Mouse (Mus musculus) G1E (cell line): ENCODE measurements around the gene Alg5. TPM values are rescaled to one million over a fixed set of nuclear protein-coding genes. Genes with fewer than 3 reads are reported as not detected.

Experiments
- ATAC-seq: 2 replicates; pipeline ENCODE4 v1.8.0; 2016; ENCODE audit warnings: mild to moderate bottlenecking; ENCODE audit not compliant: insufficient number of reproducible peaks, poor library complexity, low FRiP score, severe bottlenecking; ENCODE audit errors: extremely low read depth
- DNase-seq: peaks from one replicate; pipeline ENCODE4 v3.0.0; 2012; ENCODE audit warnings: low spot score
- H3K27me3 ChIP-seq: 2 replicates; pipeline ENCODE4 v1.6.1; 2012; ENCODE audit warnings: mild to moderate bottlenecking, low read length, inconsistent platforms; ENCODE audit not compliant: insufficient read depth
- H3K36me3 ChIP-seq: replicated peaks from 2 replicates; pipeline ENCODE3; 2012; ENCODE audit warnings: mild to moderate bottlenecking, inconsistent platforms
- H3K4me1 ChIP-seq: 2 replicates; pipeline ENCODE4 v1.6.1; 2012; ENCODE audit warnings: low read depth, low read length, inconsistent platforms, mixed read lengths; ENCODE audit not compliant: insufficient read depth
- H3K4me3 ChIP-seq: 2 replicates; pipeline ENCODE4 v1.5.1; 2012; ENCODE audit warnings: low read depth, mild to moderate bottlenecking, inconsistent platforms, low read length, moderate library complexity, mixed read lengths
- H3K9me3 ChIP-seq: replicated peaks from 2 replicates; pipeline ENCODE4 v1.6.1; 2012; ENCODE audit warnings: inconsistent platforms
- CTCF ChIP-seq: IDR thresholded peaks from 2 replicates; pipeline ENCODE4 v1.5.1; 2012; ENCODE audit warnings: low read depth, low read length, inconsistent platforms, mixed read lengths
- GATA1 ChIP-seq: IDR thresholded peaks from 2 replicates; pipeline ENCODE4 v1.6.1; 2012; ENCODE audit warnings: borderline replicate concordance, low read length, inconsistent platforms, mixed read lengths
- GATA2 ChIP-seq: IDR thresholded peaks from 2 replicates; pipeline ENCODE4 v1.6.1; 2012; ENCODE audit warnings: low read depth, low read length, inconsistent platforms, borderline replicate concordance
- POLR2AphosphoS5 ChIP-seq: IDR thresholded peaks from 2 replicates; pipeline ENCODE4 v1.6.1; 2012; ENCODE audit warnings: low read depth, low read length, inconsistent platforms; ENCODE audit not compliant: insufficient replicate concordance
- TAL1 ChIP-seq: conservative IDR thresholded peaks from 2 replicates; pipeline ENCODE4 v1.6.1; 2012; ENCODE audit warnings: low read depth, low read length, inconsistent platforms, mixed read lengths
- polyA plus RNA-seq: library from polyadenylated mRNA; stranded (reverse); fragments of >175 nt; gene quantifications from 2 replicates; pipeline ENCODE4 v1.2.3, GENCODE M21; 2012
- total RNA-seq, 2 experiments: library from RNA; stranded (forward) in 1 of 2; stranded (reverse) in 1 of 2; fragments of 200-1000 nt in 1 of 2; fragments of >200 nt in 1 of 2; fragmentation: Nextera tagmentation in 1 of 2; gene quantifications; 2 replicates each; pipeline ENCODE4 v1.2.3; 2014 to 2017

The Alg5 gene
- total and polyA plus RNA-seq, 3 experiments, result 1.7 to 26.1 (median 20.3) TPM

DNA sequence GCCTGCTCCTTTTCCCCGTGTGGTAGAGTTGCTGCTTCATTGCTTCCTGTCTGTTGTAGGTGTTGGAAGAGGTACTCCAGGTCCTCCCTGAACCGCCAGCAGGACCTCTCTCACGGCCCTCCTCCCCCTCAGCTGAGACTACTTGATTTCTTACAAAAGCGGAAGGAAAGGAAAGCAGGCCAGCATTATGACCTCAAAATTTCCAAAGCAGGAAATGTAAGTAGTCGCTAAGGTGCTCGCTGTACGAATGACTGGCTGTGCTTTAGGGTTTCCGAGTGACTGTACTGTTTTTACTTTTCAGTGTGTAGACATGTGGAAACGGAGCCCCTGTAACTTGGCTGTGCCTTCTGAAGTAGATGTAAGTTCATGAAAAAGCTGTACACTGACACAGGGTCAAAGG, 26.4 kb upstream of the Alg5 start:
- DNase-seq, result no peak
- Histone ChIP-seq H3K4me3 (no peak overlapping the region), H3K4me1 (no peaks in the 10 kb centered on the region), H3K9me3 (no peaks in the 10 kb centered on the region), H3K36me3 (peaks cover 87% of the 10 kb centered on the region), H3K27me3 (no peaks in the 10 kb centered on the region)
- ATAC-seq, result no peak
- TF ChIP-seq GATA1 (no peak), TAL1 (no peak), GATA2 (no peak), CTCF (no peak), POLR2AphosphoS5 (no peak)

DNA sequence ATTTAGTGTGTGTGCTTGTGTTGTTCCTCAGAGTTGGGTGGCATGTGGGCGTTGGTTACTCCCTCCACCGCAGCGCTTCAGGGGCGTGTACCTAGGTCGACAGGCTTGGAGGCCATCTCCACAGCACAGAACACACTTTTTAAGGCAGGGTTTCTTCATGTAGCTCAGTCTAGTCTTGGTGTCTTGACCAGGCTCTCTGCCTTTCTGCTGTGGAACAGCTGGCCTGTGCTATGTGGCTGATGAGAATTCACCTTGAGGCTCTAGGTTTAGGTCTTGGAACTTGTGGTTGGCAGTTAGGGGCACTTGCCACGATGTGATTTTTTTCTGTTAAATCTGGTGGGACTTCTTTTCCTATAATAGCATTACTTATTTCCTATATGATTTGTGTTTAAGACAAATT, 21.1 kb upstream of the Alg5 start, which contains the start of gene Gm21958:
TSS of gene Gm21958 (minus strand) at position 101 of the 400 bp plus-strand sequence.
- H3K9me3 ChIP-seq, result no peaks in the 10 kb centered on the region
- no peak within 1 kb of the TSS for H3K4me3 ChIP-seq
- TF ChIP-seq GATA2, result no peak
- TF ChIP-seq POLR2AphosphoS5, result no peak
- no peak for TF ChIP-seq GATA1
- TF ChIP-seq TAL1, result no peak
- TF ChIP-seq CTCF, result no peak
- ATAC-seq (no peak), DNase-seq (no peak)
- no peaks in the 10 kb centered on the region for H3K27me3 ChIP-seq
- H3K4me1 ChIP-seq, result peaks cover 7% of the 10 kb centered on the region; the same call in 1 of the 2 replicates
- peaks cover 89% of the 10 kb centered on the region for H3K36me3 ChIP-seq

DNA sequence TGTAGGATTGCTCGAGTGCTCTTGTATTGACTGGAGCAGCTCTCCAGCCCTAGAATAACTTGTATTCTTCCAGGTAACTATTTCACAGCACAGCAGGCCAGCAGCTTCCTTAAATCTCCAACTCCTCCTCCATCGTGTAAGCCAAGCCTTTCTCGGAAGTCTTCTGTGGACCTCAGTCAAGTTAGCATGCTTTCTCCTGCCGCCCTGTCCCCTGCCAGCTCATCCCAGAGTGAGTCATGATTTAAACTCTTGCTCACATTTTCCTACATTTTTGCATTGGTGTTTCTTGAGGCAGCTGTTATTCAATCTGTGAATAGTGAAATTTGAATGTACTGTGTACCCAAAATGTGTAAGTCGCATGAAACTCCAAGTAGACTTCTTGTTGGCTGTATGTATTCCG, 19.9 kb upstream of the Alg5 start:
- Histone ChIP-seq H3K27me3 (no peaks in the 10 kb centered on the region), H3K9me3 (no peaks in the 10 kb centered on the region), H3K4me1 (peaks cover 7% of the 10 kb centered on the region; the same call in 1 of the 2 replicates), H3K36me3 (peaks cover 82% of the 10 kb centered on the region), H3K4me3 (no peak overlapping the region)
- no peak for TF ChIP-seq GATA1
- TF ChIP-seq GATA2, result no peak
- no peak for TF ChIP-seq CTCF
- TF ChIP-seq POLR2AphosphoS5, result no peak
- TF ChIP-seq TAL1, result no peak
- ATAC-seq, result no peak
- no peak for DNase-seq

DNA sequence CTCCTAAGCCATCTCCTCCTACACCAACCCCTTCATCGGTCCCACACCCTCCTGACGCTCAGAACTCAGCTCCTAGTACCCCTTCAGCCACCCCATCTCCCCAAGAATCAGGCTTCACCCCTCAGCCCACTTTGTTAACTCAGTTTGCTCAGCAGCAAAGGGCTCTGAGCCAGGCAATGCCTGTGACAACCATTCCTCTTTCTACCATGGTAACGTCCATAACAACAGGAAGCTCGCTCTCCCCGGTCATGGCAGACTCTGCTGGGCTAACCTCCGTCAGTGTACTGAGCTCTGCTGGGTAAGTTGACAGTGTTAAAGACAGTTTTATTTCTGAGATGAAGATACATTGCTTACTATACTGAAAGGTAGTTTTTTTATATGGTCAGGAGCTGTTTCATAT, 18.0 kb upstream of the Alg5 start:
- no peak for TF ChIP-seq POLR2AphosphoS5
- H3K4me1 ChIP-seq, result peaks cover 7% of the 10 kb centered on the region; the same call in 1 of the 2 replicates
- ATAC-seq (no peak), DNase-seq (no peak)
- peaks cover 82% of the 10 kb centered on the region for H3K36me3 ChIP-seq
- H3K27me3 ChIP-seq, result no peaks in the 10 kb centered on the region
- H3K9me3 ChIP-seq, result no peaks in the 10 kb centered on the region
- no peak overlapping the region for H3K4me3 ChIP-seq

DNA sequence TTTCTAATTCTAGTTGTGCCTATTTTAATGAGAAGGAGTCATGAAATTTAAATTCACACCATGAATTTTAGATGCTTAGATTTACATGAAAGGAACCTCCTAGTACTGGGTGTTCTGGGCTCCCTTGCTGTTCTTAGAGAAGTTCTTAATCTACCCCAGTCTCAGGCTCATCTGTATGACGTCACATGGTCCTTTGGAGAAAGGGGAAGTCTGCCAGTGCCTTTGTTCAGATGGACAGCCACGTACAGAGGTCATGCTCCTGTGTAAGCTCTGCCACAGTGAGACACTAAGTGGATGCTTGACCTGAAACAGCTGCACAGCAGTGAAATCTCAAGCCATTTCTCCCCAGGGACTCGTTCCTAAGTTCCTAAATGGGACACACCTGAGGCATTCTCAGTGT, 16.4 kb upstream of the Alg5 start:
- Histone ChIP-seq H3K4me1 (peaks cover 16% of the 10 kb centered on the region), H3K4me3 (no peak overlapping the region), H3K36me3 (peaks cover 88% of the 10 kb centered on the region), H3K27me3 (no peaks in the 10 kb centered on the region), H3K9me3 (no peaks in the 10 kb centered on the region)
- DNase-seq, result peak; percentile 13
- no peak for TF ChIP-seq GATA2
- no peak for TF ChIP-seq TAL1
- no peak for TF ChIP-seq GATA1
- no peak for TF ChIP-seq CTCF
- no peak for TF ChIP-seq POLR2AphosphoS5
- ATAC-seq, result peak; percentile 85

DNA sequence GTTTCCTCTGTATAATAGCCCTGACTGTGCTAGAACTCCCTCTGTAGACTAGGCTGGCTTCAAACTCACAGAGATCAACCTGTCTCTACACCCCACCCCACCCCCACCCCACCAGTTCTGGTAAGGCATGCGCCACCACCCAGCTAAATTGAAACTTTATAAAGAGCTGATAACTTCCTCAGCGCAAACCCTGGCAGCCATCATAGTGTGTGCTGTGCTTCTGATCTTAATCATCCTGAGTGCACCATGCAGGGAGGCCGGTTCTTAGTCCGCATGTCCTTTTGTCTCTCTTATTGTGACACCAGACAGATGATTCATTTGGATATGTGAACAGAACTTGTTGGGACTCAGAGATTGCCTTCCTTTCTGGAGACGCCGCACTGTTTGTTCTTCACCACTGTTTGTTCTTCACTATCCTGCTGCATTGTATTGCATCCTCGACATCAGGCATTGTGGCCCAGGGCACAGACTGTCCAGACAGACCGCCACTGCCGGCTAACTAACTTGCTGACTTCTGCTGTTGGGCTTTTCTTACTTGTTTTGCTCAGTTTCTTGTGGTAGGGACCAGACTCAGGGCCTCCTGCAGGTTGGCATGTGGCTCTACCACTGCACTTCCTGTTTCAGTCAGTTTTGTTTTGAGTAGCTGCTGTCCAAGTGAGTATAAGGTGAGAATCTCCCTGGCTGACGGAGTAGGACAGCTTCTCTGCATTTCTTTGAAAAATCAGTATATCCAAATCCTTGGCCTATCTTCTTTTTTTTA, 11.4 kb upstream of the Alg5 start:
- H3K9me3 ChIP-seq, result no peaks in the 10 kb centered on the region
- H3K36me3 ChIP-seq, result peaks cover 85% of the 10 kb centered on the region
- TF ChIP-seq TAL1 (no peak), POLR2AphosphoS5 (no peak), GATA1 (no peak), CTCF (no peak), GATA2 (no peak)
- DNase-seq, result no peak
- H3K4me3 ChIP-seq, result no peak overlapping the region
- peaks cover 20% of the 10 kb centered on the region for H3K4me1 ChIP-seq
- no peak for ATAC-seq
- H3K27me3 ChIP-seq, result no peaks in the 10 kb centered on the region

DNA sequence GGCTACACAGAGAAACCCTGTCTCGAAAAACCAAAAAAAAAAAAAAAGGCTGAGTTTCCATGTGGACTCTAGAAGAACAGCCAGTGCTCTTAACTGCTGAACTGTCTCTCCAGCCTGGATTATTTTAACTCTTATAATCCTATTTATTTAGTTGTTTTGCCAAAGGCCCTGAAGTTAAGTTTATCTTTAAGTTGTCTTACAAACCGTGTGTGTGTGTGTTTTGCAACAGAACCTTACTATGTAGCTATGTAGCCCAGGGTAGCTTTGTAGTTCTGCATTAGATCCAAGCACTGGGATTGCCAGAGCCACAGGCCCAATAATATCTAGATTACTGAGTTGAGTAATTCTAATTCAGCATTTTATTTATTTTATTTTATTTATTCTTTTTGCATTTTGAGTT, 10.0 kb upstream of the Alg5 start:
- H3K4me1 ChIP-seq, result peaks cover 29% of the 10 kb centered on the region
- peaks cover 91% of the 10 kb centered on the region for H3K36me3 ChIP-seq

More for the DNA sequence above, 10.0 kb upstream of the Alg5 start:
- Histone ChIP-seq H3K27me3 (no peaks in the 10 kb centered on the region), H3K4me3 (no peak overlapping the region), H3K9me3 (no peaks in the 10 kb centered on the region)
- TF ChIP-seq TAL1 (no peak), GATA1 (no peak), GATA2 (no peak), CTCF (no peak), POLR2AphosphoS5 (no peak)
- DNase-seq (no peak), ATAC-seq (no peak)
